Comparison of ENCODE assay signal across 8 mouse cellular contexts in genomic region chr4:155904318-155905102, GRCm38 (mm10). TPM values are rescaled to one million over a fixed set of nuclear protein-coding genes. Genes with fewer than 3 reads are reported as not detected.
DNase-seq lines count a peak whose midpoint lies in the region; ATAC-seq lines count a peak whose summit lies in the region.

No protein-coding gene starts in this region.

- 93% methylated on average over 13 of the region's 13 CpGs for WGBS in neural tube, embryonic 15.5 days

- H3K27ac ChIP-seq in neural tube, embryonic 15.5 days (replicated peaks): no peak overlapping the region

- H3K4me2 ChIP-seq in neural tube, embryonic 15.5 days: no peak overlapping the region

- H3K36me3 ChIP-seq in neural tube, embryonic 15.5 days: peaks cover 87% of the 10 kb centered on the region

- H3K9ac ChIP-seq in neural tube, embryonic 15.5 days (replicated peaks): no peak overlapping the region

- no peak overlapping the region for H3K4me3 ChIP-seq in neural tube, embryonic 15.5 days (replicated peaks)

- no peaks in the 10 kb centered on the region for H3K9me3 ChIP-seq in neural tube, embryonic 15.5 days (replicated peaks)

- peak; percentile 8 for DNase-seq in frontal cortex, postnatal 14 days (ENCODE audit: low spot score in 2 of 2)
- DNase-seq in ovary, adult 18-20 months (ENCODE audit: low spot score): peak; percentile 1
- DNase-seq in ovary, postnatal 10 days (ENCODE audit: low spot score): no peak
- DNase-seq in brain, adult 2 months (ENCODE audit: low read depth, low spot score): peak; percentile 66
- peak; percentile 59 for DNase-seq in induced T-regulatory cell, adult 2 months (ENCODE audit: low read depth)

- H3K4me1 ChIP-seq in neural tube, embryonic 15.5 days: no peaks in the 10 kb centered on the region

- no peak for ATAC-seq in frontal cortex, adult (ENCODE audit: low TSS enrichment)
- ATAC-seq in megakaryocyte-erythroid progenitor cell, adult 5-6 weeks (replicated peaks; ENCODE audit: low FRiP score, low TSS enrichment, poor library complexity, severe bottlenecking): 0 out of 2 replicates have a peak, but pooled peaks have one; percentile 18
- ATAC-seq in neural tube, embryonic 15.5 days (ENCODE audit: low FRiP score): no peak; the same call in 1 of the 2 replicates

- no peaks in the 10 kb centered on the region for H3K27me3 ChIP-seq in neural tube, embryonic 15.5 days (replicated peaks)

RNA-seq across cellular contexts. Expression of gene Acap3, which starts 12.9 kb away (rescaled TPM):
- 25.4 and 27.8 TPM in 2 replicates for total RNA-seq in megakaryocyte-erythroid progenitor cell, adult 5-6 weeks (2014; fragmentation: Nextera tagmentation)
- 9.0 and 23.4 TPM in 2 replicates for total RNA-seq in megakaryocyte-erythroid progenitor cell, adult 5-6 weeks (2017)
- polyA plus RNA-seq in neural tube, embryonic 15.5 days (2015; fragmentation: Nextera tagmentation; extraction: Ambion mirVana): 57.7 and 70.3 TPM in 2 replicates

RNA-seq across cellular contexts. Expression of gene Pusl1, which starts 12.9 kb away (rescaled TPM):
- total RNA-seq in megakaryocyte-erythroid progenitor cell, adult 5-6 weeks (2014; fragmentation: Nextera tagmentation): 24.6 and 44.0 TPM in 2 replicates
- 32.7 and 40.2 TPM in 2 replicates for total RNA-seq in megakaryocyte-erythroid progenitor cell, adult 5-6 weeks (2017)
- 58.5 and 62.7 TPM in 2 replicates for polyA plus RNA-seq in neural tube, embryonic 15.5 days (2015; fragmentation: Nextera tagmentation; extraction: Ambion mirVana)

RNA-seq across cellular contexts. Expression of gene Ints11, which starts 35.2 kb away (rescaled TPM):
- 49.7 and 65.3 TPM in 2 replicates for total RNA-seq in megakaryocyte-erythroid progenitor cell, adult 5-6 weeks (2014; fragmentation: Nextera tagmentation)
- total RNA-seq in megakaryocyte-erythroid progenitor cell, adult 5-6 weeks (2017): 31.3 and 34.2 TPM in 2 replicates
- polyA plus RNA-seq in neural tube, embryonic 15.5 days (2015; fragmentation: Nextera tagmentation; extraction: Ambion mirVana): 66.9 and 73.4 TPM in 2 replicates

RNA-seq across cellular contexts. Expression of gene Cptp, which starts 35.3 kb away (rescaled TPM):
- 8.2 and 13.3 TPM in 2 replicates for total RNA-seq in megakaryocyte-erythroid progenitor cell, adult 5-6 weeks (2014; fragmentation: Nextera tagmentation)
- total RNA-seq in megakaryocyte-erythroid progenitor cell, adult 5-6 weeks (2017): 6.4 and 8.2 TPM in 2 replicates
- 28.0 and 29.0 TPM in 2 replicates for polyA plus RNA-seq in neural tube, embryonic 15.5 days (2015; fragmentation: Nextera tagmentation; extraction: Ambion mirVana)

RNA-seq across cellular contexts. Expression of gene Ube2j2, which starts 39.1 kb away (rescaled TPM):
- 76.0 and 111 TPM in 2 replicates for total RNA-seq in megakaryocyte-erythroid progenitor cell, adult 5-6 weeks (2014; fragmentation: Nextera tagmentation)
- 133 and 145 TPM in 2 replicates for total RNA-seq in megakaryocyte-erythroid progenitor cell, adult 5-6 weeks (2017)
- polyA plus RNA-seq in neural tube, embryonic 15.5 days (2015; fragmentation: Nextera tagmentation; extraction: Ambion mirVana): 100 and 104 TPM in 2 replicates
